Mouse (Mus musculus) megakaryocyte progenitor cell, adult 5-6 weeks (primary cell): Measurements from ENCODE around the gene Smim7. TPM values are rescaled to one million over a fixed set of nuclear protein-coding genes. Genes with fewer than 3 reads are reported as not detected.
A peak's percentile ranks its signal among the peaks of the same experiment; 100 is the strongest.

Experiments used
- ATAC-seq: replicated peaks from 2 replicates; pipeline ENCODE4 v1.8.0; 2016; ENCODE audit warnings: mild to moderate bottlenecking, moderate TSS enrichment, inconsistent platforms; ENCODE audit not compliant: poor library complexity
- total RNA-seq, 2 experiments: library from RNA; stranded (forward) in 1 of 2; stranded (reverse) in 1 of 2; fragments of 157-497, 149-512 nt in 1 of 2; fragments of 200-1000 nt in 1 of 2; gene quantifications; 2 replicates each; pipeline versions ENCODE4 v1.2.3 to v1.2.4; 2015 to 2017

Smim7 gene
- total RNA-seq, 2 experiments from 2014 or later: 45.9 to 52.1 TPM

DNA sequence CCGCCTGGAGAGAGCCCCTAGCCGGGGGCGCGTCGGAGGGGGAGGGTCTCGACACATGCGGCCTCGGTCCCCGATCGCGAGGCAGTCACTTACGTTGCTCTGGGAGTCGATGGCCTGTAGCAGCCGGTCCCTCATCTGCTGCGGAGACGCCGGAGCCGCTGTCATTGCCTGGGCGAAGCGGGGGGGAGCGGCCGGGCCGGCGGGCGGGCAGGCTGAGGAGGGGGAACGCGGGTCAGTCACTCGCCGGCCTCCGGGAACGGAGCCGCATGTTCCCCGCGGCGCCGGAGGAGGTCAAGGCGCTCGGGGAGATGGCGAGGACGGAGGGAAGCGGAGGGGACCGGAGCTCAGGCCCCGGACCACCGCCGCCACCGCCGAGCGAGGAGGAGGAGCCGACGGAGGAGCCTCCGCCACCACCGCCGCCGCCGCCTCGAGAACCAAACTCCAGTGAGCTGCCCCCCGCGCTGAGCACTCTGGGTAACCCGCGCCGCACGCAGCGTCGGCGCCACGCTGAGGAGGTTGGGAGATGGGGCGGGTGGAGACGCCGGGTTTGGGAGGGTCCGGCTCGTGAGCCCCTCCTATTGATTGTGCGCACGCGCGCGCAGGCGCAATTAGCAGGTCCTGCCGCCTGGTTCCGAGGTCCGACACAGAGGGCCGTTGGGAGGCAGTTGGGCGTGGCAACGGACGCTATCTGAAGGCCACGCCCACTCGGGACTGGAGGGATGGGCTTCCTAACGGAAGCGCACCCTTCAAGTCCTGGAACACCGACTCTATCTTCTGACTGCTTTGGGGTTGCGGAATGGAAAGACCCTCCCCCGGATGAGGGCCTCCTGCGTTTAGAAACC lies 22.9 kb downstream of the Smim7 start, which contains the start of gene Med26:
Gene Med26, minus strand, starts transcription at position 469 of the 842 bp plus-strand sequence.
- ATAC-seq: peak; percentile 85

GRCm38 (mm10) chr8:72547122-72547801 lies 23.6 kb downstream of the Smim7 start:
- ATAC-seq: no peak

DNA sequence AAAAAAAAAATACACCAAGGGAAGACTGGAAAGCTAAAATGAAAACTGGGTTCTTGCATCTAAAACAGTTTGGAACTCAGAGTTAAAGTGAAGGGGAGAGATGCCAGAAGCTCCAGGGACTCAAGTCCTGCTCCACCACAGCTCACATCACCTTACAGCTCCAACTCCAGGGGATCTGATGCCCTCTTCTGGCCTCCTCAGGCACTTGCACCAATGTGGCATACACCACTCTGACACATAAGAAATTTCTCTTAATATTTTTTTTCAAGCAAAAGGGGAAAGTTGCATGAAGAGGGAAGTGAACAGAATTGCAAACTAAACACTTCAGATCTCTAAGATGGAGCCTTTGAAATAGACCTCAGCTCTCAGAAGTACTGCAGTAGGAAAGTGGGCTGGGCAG lies 31.7 kb downstream of the Smim7 start:
- peak; percentile 90 for ATAC-seq

DNA sequence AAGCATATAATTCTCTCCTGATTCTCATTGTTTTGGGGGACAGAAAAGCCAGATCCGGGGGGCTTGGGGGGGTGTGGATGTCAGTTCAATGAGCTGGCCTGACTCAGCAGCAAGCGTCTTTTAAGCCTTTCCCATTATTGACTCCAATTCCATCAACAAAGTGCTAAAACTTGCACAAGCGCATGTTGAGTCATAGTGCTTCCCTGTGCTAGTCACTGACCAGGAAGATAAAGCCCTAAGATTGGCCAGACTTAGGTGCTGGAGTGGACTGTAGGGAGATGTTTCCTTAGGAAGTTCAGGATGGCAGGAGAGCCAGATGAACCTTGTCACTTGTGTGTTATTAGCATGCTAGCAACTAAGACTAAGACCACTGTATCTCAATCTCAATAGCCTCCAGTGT lies 36.0 kb downstream of the Smim7 start:
- no peak for ATAC-seq

DNA sequence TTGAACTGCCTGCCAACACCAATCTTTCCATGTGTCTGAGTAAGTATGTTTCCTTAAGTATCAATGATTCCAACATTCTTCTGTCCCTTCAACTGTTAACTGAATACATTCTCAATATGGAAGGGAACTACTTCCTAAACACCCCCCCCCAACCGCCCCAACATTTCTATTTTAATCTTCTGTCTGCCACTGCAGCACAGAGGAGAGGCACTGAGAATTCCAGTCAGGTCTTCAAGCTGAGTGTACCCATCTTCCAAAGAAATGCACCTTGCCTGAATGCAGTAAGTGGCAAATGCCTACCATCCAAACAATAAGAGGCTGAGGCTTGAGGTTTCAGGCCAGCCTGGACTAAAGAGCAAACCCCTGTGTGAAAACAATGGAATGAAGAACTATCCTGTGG lies 38.8 kb downstream of the Smim7 start:
- no peak for ATAC-seq

GRCm38 (mm10) chr8:72521888-72522287 lies 49.0 kb downstream of the Smim7 start:
- no peak for ATAC-seq

DNA sequence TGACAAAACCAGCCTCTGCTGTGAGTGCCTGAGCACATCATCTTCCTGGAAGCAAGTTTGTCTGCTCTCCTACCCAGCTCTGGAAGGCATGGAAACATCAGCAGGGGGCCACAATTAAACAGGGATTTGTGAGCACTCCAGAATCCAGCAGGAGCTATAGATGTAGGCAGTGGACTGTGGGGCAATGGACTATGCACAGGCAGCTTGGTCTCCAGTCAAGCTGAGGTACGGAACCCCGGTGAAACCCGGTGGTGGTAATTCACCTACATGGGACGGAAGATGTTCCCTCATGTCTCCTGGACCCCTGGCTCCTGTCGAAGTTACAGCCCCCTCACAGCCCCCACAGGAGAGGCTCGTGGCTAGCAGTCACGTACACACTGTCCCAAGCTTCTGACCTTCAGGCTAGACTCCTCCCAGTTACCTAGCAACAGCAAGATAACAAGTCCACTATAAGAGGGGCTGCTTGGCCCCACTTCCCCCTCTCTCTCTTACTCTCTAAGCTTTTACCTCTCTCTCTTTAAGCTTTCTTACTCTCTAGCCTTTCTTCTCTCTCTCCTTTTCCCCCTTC lies 53.4 kb downstream of the Smim7 start:
- no peak for ATAC-seq

Other genes starting within 250 kb of the Smim7 start
- 44.6 and 57.1 TPM in 2 replicates for gene Eps15l1, start 149.6 kb downstream of the Smim7 start, total RNA-seq (2015)
- gene Eps15l1, start 149.6 kb downstream of the Smim7 start, total RNA-seq (2017): 35.2 and 41.4 TPM in 2 replicates
- 2.2 TPM in 2 replicates for gene Calr3, start 127.2 kb downstream of the Smim7 start, total RNA-seq (2015)
- 2.9 TPM in 2 replicates for gene Calr3, start 127.2 kb downstream of the Smim7 start, total RNA-seq (2017)
- gene 1700030K09Rik, start 127.2 kb downstream of the Smim7 start, total RNA-seq (2015): 3.0 and 3.3 TPM in 2 replicates
- gene 1700030K09Rik, start 127.2 kb downstream of the Smim7 start, total RNA-seq (2017): 6.3 and 6.5 TPM in 2 replicates
- gene Cherp, start 95.9 kb downstream of the Smim7 start, total RNA-seq (2015): 80.1 and 106 TPM in 2 replicates
- gene Cherp, start 95.9 kb downstream of the Smim7 start, total RNA-seq (2017): 17.7 and 23.8 TPM in 2 replicates
- gene Slc35e1, start 78.5 kb downstream of the Smim7 start, total RNA-seq (2015): 27.3 and 40.7 TPM in 2 replicates
- gene Slc35e1, start 78.5 kb downstream of the Smim7 start, total RNA-seq (2017): 26.8 and 30.3 TPM in 2 replicates
- 10.0 and 12.0 TPM in 2 replicates for gene Med26, start 22.8 kb downstream of the Smim7 start, total RNA-seq (2015)
- 8.6 and 9.9 TPM in 2 replicates for gene Med26, start 22.8 kb downstream of the Smim7 start, total RNA-seq (2017)
- gene Tmem38a, start 967 bp upstream of the Smim7 start, total RNA-seq (2015): 0.42 and 1.1 TPM in 2 replicates
- 0.58 and 1.6 TPM in 2 replicates for gene Tmem38a, start 967 bp upstream of the Smim7 start, total RNA-seq (2017)
- gene Nwd1, start 75.6 kb upstream of the Smim7 start, total RNA-seq (2015): 3.1 and 4.7 TPM in 2 replicates
- 4.0 and 5.4 TPM in 2 replicates for gene Nwd1, start 75.6 kb upstream of the Smim7 start, total RNA-seq (2017)
- 81.9 and 87.4 TPM in 2 replicates for gene Sin3b, start 152.2 kb upstream of the Smim7 start, total RNA-seq (2015)
- gene Sin3b, start 152.2 kb upstream of the Smim7 start, total RNA-seq (2017): 79.8 and 86.7 TPM in 2 replicates
- 2.6 and 2.9 TPM in 2 replicates for gene F2rl3, start 190.8 kb upstream of the Smim7 start, total RNA-seq (2015)
- gene F2rl3, start 190.8 kb upstream of the Smim7 start, total RNA-seq (2017): 3.0 and 3.1 TPM in 2 replicates